Mouse (Mus musculus) lung, postnatal 14 days (tissue): Measurements from ENCODE around the gene Gm21822.
"Not testable (repeated sequence)": the region's sequence is repeated elsewhere in the genome, so short reads cannot be mapped to it uniquely, and the experiment has no call there.

Source experiments
- DNase-seq: peaks from one replicate; pipeline ENCODE4 v3.0.0; 2021

The Gm21822 gene

GRCm38 (mm10) chrY:18654182-18654581 is at the start of gene Gm21822:
Gene Gm21822 (plus strand): TSS chrY:18654482.
- not testable (repeated sequence) for DNase-seq
